Mouse (Mus musculus) adrenal gland, adult (tissue): ENCODE results near the gene Tradd.

Source experiments
- DNase-seq, 2 experiments: peaks; one replicate each; pipeline ENCODE4 v3.0.0; 2022 to 2023; ENCODE audit warnings: low spot score in 1 of 2; ENCODE audit not compliant: inconsistent age in 2 of 2

Tradd gene

DNA sequence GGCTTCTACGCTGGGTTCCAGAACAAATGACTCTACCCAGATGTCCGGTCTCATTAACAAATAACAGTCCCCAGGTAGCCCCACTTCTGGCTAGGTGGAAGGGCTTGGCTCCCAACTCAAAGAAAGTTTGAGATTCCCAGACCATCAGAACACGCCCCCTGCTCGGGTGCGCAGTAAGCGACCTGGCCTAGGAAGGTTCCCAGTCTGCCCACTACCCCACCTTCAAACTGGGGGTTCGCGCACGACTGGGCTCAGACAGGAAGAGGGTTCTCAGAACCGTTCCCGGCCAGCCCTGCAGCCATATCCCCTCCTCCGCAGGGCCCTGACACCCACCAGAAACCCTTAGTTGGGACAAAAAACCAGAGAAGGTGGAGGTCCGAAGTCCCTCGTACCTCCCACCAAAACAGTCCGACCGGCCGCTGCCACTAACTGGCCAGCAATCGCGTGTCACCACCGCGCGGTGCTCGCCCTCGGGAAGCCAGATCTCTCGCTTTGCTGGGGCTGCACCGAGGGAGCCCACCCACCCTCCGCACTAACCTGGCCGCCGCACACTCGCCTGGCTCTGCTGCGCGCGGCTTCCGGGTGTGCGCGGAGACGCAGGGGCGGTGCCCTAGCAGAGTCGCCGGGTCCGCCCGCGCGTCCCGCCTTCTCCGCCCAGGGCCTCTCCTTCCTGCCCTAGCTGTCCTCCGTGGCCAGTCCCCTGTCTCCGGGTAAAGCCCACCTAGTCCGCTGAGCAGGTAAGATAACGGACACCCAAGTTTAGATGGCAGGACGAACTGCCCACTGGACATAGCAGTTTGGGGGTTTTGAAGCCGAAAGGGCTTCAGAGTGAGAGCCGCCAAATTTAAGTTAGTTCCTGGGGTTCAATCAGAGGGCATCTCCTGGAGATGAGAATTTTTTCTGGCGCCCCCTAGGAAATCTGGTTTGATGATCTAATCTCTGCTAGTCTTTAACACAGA lies at the start of gene Tradd, which contains the start of gene Fbxl8:
Gene Tradd, minus strand, starts transcription at position 586 of the 959 bp plus-strand sequence.
Gene Fbxl8, plus strand, starts transcription at position 625 of the 959 bp plus-strand sequence.
- peak; percentile 88 to 94 for DNase-seq

DNA sequence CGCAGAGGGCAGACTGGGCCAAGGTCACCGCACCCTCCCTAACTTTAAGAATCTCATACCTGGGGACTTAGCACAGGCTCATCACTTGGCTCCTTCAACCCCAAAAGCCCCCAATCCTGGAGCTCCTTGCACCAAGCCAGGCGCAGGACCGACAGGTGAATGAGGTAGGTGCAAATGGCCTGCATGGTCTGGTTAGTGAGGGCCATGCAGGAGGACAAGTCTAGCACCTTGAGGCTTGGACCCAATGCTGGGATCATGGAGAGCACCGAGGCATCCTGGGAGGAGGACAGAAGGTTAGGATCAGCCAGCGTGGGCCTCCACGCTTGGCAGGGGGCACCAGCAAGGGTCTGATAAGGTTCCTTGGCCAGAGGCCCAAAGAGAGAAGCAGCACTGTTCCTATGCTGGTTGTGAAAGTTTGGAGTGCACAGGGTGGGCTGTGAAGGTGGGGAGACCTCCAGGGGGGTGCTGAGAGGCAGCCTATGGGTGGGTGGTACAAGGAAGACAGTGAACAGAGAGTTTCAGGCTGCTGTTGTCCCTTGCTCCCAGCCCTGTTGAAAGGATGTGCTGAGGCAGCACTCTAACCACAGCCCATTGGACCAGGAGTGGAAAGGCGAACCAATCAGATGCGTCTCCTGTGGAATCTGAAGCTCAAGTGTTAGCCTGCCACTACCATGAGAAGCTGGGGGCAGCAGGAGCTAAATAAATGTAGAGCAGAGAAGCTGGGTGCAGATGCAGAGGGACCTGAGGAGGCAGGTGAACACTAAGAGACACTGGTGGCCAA lies 49.4 kb upstream of the Tradd start:
- DNase-seq, result no peak

DNA sequence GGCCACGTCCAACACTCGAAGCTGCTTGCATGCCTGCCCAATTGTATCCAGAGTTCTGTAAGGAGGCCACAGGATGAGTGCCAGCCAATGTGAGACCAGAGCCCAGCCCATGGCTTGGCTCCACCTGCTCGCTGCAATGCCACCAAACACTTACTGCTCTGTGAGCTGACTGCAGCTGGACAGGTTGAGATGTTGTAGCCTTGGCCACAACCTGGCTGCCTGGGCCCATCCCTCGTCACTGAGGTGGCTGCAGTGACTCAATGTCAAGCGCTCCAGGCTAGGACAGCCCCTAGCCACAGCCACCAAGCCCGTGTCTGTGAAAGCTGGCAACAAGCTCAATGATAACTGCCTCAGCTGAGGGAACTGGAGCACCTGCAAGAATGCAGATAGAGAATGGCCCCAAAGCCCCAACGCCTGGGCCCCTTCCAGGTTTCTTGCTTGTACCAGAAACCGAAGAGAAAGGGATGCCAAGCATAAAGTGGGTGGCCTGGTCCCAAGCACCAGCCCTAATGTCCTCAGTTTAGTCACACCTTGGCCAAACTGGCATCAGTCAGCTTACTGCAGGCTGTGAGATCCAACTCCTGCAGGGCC lies 48.6 kb upstream of the Tradd start:
- no peak for DNase-seq

DNA sequence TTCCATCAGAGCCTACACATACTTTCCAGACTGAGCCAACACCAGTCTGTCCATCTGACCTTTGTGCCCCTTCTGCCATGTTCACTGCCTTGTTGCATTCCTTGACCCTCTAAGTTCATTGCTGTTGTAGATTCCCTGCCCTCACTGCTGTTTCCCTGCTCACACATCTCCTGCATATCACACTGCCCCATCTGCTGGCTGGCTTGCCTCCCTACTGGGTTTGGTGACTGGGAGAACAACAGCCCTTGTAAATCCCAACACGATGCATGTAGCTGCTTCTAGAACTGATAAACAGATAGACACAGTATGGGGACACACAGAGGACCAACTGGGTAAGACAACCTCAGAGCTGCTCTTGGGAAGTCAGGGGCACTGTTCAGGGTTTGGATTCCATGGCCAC lies 47.3 kb upstream of the Tradd start:
- no peak for DNase-seq

DNA sequence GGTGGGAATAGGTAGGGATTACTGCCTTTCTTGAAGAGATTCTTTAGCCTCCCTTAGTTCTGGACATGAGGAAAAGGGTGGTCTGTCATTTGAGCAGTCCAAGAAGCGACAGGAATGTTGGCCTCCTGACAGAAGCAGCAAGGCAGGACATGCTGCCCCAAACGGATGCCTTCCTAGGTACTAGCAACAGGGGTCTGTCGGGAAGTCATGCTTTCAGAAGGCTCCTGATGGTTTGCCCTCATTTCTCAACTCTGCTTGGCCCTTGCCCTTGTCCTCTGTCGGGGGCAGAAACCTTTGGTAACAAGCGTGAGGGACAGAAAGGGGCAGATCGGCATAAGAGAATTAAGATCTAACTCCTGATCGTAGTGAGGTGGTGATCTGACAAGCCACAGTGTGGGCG lies 45.7 kb upstream of the Tradd start:
- no peak for DNase-seq

DNA sequence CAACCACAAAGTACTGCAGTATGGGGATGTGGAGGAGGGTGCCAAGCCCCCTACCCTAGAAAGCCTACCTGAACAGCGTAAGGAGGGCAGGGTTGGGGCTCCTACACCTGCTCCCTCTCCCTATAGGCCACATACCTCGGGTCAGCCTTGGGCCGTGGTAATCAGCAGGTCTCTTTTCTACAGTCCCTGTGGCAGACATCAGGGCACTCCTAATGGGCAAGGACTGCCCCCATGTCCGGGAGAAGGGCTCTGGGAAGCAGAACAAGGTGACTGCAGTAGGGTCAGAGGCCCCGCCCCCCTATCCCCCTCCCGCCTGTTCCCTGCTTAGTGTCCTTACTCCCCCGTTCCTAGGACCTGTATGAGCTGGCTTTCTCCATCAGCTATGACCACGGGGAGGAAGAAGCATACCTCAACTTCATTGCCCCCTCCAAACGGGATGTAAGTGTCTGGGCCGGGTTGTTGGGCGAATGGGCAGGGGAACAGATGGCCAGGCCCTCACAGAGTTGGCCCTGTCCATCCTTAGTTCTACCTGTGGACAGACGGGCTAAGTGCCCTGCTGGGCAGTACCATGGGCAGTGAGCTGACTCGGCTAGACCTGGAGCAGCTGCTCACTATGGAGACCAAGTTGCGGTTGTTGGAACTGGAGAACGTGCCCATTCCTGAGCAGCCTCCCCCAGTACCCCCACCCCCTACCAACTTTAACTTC lies 44.9 kb upstream of the Tradd start:
- no peak for DNase-seq

DNA sequence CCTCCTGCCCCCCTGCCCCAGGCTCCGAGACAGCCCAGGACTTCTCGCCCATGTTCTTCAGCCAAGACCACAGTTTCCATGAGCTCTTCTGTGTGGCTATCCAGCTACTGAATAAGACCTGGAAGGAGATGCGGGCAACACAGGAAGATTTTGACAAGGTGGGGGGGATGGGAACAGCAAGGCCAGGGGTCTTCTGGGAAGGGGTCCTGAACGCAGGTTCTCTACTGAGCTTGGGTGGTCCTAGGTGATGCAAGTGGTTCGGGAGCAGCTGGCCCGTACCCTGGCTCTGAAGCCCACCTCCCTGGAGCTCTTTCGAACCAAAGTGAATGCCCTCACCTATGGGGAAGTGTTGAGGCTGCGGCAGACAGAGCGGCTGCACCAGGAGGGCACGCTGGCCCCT lies 44.0 kb upstream of the Tradd start:
- DNase-seq, result no peak

DNA sequence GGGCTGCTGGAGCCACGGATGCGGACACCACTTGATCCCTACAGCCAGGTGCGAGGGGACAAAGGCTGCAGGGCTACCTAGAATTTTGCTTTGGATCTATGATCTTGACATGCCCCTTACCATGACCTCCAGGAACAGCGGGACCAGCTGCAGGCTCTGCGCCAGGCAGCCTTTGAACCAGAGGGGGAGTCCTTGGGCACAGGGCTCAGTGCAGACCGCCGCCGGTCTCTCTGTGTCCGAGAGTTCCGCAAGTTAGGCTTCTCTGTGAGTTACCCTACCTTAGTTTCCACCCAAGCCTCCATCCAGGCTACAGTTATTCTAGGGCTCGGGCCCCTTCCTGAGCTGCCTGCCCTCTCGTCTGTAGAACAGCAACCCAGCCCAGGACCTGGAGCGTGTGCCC lies 43.3 kb upstream of the Tradd start:
- DNase-seq, result no peak

DNA sequence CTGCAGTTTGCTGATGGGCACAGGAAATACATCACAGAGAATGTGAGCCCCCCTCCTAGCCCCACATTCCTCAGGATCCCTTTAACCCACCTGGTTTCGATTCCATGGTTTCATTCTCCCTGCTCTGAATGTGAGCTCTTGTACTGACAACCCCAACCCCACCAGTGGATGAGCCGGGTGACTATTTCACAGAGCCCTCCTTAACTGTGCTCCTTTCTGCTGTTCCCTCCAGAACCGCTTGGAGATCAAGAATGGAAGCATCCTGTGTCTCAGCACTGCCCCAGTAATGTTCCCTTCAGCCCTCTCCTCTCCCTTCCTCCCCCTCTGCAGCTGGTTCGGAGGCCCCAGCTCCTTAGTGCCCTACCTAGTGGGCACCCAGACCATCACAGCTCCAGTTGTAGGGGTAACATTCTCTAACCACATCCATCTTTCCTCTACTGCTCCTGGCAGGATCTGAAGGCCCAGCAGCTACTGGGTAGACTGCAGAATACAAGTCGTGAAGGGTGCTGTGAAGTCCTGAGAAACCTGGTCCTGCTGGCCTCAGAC lies 41.8 kb upstream of the Tradd start:
- DNase-seq, result peak in 1 of 2 experiments; percentile 66

DNA sequence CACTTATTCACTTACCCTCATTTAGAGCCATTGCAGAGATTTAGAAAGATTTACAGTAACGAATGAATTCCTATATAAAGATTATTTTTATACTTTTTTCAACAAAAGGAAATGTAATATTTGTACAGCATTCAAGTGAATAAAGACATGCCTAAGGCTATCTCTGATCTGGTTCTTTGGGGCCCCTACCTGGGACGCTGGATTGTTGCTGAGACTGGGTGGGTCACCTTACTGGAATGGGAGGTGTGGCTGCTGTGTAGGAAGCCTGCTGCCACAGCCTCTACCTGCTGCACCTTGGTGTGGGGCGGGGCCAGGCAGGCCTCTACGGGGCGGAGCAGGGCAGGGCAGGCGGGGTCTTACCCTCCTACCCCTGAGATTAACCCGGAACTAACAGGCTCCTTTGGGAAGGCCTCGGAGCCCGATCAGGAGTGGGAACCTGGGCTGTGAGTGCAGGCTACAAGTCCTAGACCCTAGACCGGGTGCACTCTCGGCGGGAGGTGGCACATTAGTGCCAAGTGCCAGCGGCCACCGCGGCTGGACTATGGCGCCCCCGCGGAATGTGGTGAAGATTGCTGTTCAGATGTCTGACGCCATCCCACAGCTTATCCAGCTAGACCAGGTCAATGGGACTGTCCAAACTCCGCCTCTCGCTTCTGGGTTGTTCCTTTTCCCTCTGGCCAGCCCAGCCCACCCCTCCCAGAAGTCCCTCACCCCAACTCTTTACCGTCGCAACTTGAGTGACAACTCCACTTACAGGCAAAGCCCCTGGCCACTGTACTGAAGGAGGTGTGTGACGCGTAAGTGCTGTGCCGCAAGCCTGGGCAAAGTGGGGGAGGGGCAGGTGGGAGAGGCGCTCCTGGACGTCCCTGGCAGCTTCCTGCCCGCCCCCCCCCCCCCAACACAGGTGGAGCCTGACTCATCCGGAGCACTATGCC lies 41.1 kb upstream of the Tradd start, which contains the start of gene Elmo3:
Gene Elmo3, plus strand, starts transcription at position 391 of the 935 bp plus-strand sequence.
- peak; percentile 76 to 90 for DNase-seq

DNA sequence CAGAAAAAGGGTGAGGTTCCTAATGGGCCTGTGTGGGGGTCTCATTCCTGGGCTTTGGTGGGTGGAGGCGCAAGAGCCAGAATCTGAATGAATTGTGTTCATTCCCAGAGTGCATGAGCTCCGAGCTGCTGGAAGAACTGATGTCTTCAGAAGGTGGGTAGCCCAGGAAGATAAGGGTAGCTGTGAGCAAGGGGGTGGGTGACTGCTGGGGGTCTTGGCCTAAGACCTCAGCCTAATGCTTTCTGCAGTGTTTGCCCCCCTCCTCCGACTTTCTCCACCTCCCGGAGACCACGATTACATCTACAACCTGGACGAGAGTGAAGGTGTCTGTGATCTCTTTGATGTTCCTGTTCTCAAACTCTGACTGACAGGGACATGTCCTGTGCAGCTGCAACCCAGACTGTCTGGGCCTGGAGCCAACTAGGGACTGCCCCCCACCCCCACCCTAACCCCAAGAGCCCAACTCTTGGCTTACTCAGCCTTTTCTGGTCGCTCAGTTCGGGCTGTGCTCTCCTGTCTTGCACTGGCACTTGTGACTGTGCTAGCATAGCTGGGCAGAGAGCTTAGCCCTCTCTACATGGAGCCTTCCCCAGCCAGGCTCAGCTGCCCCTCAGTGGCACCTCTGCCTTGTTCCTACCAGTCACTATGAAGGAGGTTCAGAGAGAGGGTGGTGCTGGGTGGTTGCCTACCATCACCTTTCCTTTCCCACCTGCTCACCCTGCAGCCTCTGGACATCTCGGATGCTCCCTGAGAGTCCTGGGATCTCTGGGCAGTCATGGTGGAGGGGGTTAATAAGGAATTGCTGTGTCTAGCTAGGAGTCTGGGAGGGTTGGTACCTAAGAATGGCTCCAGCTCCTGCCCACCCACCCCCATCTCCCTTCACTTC lies 40.2 kb upstream of the Tradd start:
- DNase-seq, result peak in 1 of 2 experiments; percentile 62

DNA sequence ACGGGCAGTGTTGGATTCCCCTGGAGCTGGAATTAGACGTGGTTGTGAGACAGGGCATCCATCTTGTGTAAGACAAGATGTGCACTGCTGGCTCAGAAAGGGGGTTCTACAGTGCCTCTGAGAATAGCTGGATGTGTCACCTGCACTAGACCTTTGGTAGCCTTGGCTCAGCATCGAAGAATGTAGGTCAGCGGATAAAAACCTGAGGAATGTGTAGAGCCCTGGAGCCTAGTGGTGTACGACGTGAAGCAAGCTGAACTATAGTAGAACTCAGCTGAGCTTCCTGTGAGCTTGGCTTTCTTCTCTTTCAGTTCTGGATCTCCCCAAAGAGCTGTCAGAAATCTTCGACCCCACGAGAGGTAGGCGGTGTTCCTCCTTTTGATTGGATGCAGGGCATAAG lies 39.5 kb upstream of the Tradd start:
- no peak for DNase-seq

DNA sequence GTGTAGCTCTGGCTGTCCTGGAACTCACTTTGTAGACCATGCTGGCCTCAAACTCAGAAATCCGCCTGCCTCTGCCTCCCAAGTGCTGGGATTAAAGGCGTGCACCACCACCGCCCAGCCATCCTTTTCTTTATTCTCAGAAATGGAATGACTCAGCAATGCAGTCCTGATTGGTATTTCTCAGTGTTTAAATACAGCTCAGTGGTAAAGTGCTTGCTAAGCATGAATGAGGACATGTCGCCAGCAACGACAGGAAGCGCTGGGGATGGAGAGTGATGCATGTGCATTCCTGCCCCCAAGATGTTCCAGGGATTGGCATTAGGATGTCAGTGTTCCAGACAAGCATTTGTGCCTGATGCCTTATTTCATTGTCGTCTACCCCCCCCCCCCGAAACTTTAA lies 39.0 kb upstream of the Tradd start:
- no peak for DNase-seq

DNA sequence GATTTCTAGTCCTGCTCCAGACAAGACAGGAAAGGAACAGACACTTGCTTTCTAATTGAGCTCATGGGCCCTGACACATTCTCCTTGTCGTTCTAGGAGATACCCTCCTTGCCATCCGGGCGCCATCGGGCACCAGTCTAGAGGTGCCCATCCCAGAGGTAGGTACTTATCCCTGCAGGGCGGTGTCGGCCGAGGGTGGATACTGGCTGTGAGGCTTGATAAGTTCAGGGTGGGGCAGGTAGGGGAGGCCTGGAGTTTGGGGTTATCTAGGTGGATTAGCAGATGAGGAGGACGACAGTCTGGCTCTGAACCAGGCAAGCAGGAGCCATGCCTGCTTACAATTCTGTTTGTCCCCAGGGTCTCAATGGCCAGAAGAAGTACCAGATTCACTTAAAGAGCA lies 35.6 kb upstream of the Tradd start:
- DNase-seq, result no peak

DNA sequence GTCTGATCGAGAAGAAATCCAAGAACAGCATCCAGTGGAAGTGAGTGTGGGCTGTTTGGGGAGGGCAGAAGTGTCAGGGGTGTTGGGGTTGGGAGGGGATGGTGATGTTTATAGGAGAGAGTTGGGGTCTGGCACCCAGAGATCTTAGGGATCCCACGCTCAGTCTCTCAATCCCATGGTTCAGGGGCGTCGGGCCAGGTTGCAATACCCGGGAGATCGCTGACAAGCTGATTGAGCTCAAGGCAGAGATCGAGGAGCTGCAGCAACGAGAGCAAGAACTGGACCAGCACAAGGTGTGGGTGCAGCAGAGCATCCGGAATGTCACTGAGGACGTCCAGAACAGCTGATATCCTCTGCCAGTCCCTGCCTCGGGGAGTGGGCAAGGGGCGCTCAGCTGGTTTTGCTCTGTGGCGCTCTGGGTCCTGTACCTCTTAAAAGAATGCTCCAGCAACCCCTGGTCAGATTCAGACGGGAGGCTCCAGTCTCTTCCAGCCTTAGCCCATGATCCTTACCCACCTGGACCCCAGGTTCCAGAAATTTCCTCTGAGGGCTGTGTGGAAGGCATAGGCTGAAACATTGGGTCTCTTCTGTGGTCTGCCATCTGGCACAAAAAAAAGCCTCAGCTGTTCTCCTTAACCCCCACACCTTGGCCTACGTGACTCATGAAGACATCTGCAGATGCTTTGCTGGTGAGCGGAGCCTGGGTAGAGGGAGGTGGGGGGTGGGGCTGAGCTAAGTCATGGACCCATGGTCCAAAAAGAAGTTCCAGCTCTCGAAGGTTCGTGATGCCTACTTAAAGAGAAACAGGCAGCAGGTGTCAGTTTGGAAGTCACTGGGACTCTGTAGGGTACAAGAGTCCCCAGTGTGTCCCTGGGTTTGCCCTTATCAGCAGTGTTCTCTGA lies 34.2 kb upstream of the Tradd start:
- peak in 1 of 2 experiments; percentile 55 for DNase-seq

DNA sequence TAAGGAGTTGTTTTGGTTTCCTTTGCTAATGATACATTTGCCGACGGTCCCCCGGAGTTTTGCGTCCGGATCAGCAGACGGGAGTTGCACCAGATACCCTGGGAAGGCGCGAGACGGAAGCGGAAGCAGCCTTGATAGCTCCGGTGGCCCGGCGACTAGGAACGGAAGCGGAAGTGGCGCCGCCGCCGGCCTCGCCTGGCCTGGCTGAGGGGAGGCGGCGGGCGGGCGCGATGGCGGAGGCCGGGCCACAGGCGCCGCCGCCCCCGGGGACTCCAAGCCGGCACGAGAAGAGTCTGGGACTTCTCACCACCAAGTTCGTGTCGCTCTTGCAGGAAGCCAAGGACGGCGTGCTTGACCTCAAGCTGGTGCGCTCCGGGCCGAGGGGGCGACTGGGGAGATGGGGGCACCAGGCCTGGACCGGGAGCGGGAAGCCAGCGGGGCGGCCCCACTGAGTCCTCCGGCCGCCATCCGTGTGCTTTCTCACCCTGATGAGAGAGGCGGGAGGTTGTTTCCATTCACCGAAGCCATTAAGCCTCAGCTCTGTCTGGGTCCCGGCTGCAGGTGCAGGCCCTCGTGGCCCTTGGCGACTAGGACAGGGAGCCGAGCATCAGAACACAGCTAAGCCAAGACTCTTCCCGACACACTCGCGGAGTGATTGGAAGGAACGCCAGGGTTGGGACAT lies 33.2 kb upstream of the Tradd start, which contains the start of gene E2f4:
Gene E2f4, plus strand, starts transcription at position 153 of the 682 bp plus-strand sequence.
- DNase-seq, result peak; percentile 95 to 97
